Mouse (Mus musculus) liver, postnatal 0 days (tissue): ENCODE measurements around the gene Mpp5.

Experiments used
- CTCF ChIP-seq: sonication (generic); IDR thresholded peaks from 2 replicates; pipeline ENCODE4 v1.5.1; 2016; ENCODE audit warnings: antibody characterized with exemption, low read depth
- EP300 ChIP-seq: IDR thresholded peaks from 2 replicates; pipeline ENCODE4 v1.6.1; 2016; ENCODE audit warnings: antibody characterized with exemption, low read depth, mild to moderate bottlenecking

- TF ChIP-seq CTCF (no peak), EP300 (no peak)
These were observed 119.4 kb downstream of the Mpp5 start for GRCm38 (mm10) chr12:78868115-78868514.
